Mouse (Mus musculus): Measurements from ENCODE around the gene Cdkn1a. TPM values are rescaled to one million over a fixed set of nuclear protein-coding genes. Genes with fewer than 3 reads are reported as not detected.

Gene Cdkn1a
- polyA plus RNA-seq, 1 experiment from 2014 or later = 10.1 TPM

GRCm38 (mm10) chr17:29123578-29124174 is 32.9 kb downstream of the Cdkn1a start:
- 55% methylated on average over 6 of the region's 6 CpGs for WGBS (ENCODE audit: insufficient replicate concordance)
- DNase-seq = no peak
- Histone ChIP-seq H3K9me3 (replicated peaks) (no peaks in the 10 kb centered on the region), H3K27me3 (no peaks in the 10 kb centered on the region), H3K27ac (no peak overlapping the region), H3K36me3 (no peaks in the 10 kb centered on the region), H3K4me3 (replicated peaks) (no peak overlapping the region), H3K9ac (no peak overlapping the region), H3K4me2 (no peak overlapping the region), H3K4me1 (replicated peaks) (peaks cover 6% of the 10 kb centered on the region)
- ATAC-seq (ENCODE audit: low read depth) = no peak

DNA sequence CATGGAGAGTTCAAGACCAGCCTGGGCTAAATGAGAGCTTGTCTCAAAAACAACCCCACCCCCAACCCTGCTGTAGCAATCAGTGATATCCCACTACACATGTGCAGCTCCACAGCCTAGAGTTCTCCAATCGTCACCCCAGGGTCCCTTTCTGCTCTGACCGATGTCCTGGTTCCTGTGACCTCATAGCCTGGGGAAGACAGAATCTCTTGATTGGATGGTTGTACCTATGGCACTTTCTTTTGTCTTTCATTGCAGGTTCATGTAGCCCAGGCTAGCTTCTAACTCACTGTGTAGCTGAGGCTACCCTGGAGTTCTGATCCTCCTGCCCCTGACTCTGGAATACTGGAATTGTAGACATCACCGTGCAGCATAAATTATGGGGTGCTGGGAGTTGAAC is 35.8 kb downstream of the Cdkn1a start:
- WGBS (ENCODE audit: insufficient replicate concordance) = 74% methylated on average over 3 of the region's 3 CpGs
- Histone ChIP-seq H3K27me3 (no peaks in the 10 kb centered on the region), H3K9me3 (replicated peaks) (no peaks in the 10 kb centered on the region), H3K27ac (no peak overlapping the region), H3K4me2 (no peak overlapping the region), H3K4me3 (replicated peaks) (no peak overlapping the region), H3K4me1 (replicated peaks) (peaks cover 6% of the 10 kb centered on the region), H3K9ac (no peak overlapping the region), H3K36me3 (no peaks in the 10 kb centered on the region)
- DNase-seq (no peak), ATAC-seq (ENCODE audit: low read depth) (no peak)

DNA sequence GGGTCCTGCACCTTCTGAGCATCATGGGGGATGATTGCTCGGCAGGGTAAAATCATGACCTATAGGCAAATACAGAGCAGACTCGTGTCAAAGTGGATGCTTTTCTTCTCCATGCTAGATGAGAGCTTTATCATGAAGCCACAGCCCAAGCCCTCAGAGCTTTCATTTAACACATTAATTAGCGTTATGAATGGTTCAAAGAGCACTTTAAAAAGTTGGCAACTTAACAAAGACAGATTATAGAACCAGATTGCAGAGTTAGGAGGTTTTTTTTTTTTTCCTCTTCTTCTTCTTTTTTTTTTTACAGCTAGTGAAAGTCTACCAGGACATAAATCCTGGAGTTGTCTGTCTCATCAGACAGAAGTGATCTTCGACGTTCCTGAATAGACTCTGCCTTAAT is 38.6 kb downstream of the Cdkn1a start:
- Histone ChIP-seq H3K27me3 (no peaks in the 10 kb centered on the region), H3K9me3 (replicated peaks) (no peaks in the 10 kb centered on the region), H3K36me3 (no peaks in the 10 kb centered on the region), H3K4me3 (replicated peaks) (no peak overlapping the region), H3K4me1 (replicated peaks) (peaks cover 5% of the 10 kb centered on the region; the same call in 1 of the 2 replicates), H3K4me2 (no peak overlapping the region), H3K27ac (no peak overlapping the region), H3K9ac (no peak overlapping the region)
- ATAC-seq (ENCODE audit: low read depth) = no peak
- no peak for DNase-seq
- WGBS (ENCODE audit: insufficient replicate concordance) = 62% methylated on average over 5 of the region's 5 CpGs

DNA sequence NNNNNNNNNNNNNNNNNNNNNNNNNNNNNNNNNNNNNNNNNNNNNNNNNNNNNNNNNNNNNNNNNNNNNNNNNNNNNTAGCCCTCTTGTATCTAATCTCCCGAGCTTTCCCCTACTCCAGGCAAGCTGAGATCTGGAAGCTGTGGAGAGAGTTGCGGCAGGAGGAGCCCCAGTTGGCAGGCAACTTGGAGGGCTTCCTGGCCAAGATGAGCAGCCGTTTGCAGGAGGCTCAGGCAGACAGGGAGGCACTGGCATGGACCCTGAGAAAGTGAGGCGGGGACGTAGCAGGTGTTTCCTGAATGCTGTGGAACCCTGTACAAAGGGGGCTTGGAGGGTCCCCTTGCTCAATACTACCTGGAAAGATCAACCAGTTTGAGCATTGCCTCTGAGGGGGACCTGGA is 44.3 kb downstream of the Cdkn1a start:
- WGBS (ENCODE audit: insufficient replicate concordance) = 58% methylated on average over 5 of the region's 5 CpGs
- Histone ChIP-seq H3K36me3 (no peaks in the 10 kb centered on the region), H3K27me3 (no peaks in the 10 kb centered on the region), H3K27ac (no peak overlapping the region), H3K4me1 (replicated peaks) (peaks cover 6% of the 10 kb centered on the region; the same call in 1 of the 2 replicates), H3K4me3 (replicated peaks) (no peak overlapping the region), H3K9ac (no peak overlapping the region), H3K9me3 (replicated peaks) (no peaks in the 10 kb centered on the region), H3K4me2 (no peak overlapping the region)
- DNase-seq (no peak), ATAC-seq (ENCODE audit: low read depth) (no peak)

DNA sequence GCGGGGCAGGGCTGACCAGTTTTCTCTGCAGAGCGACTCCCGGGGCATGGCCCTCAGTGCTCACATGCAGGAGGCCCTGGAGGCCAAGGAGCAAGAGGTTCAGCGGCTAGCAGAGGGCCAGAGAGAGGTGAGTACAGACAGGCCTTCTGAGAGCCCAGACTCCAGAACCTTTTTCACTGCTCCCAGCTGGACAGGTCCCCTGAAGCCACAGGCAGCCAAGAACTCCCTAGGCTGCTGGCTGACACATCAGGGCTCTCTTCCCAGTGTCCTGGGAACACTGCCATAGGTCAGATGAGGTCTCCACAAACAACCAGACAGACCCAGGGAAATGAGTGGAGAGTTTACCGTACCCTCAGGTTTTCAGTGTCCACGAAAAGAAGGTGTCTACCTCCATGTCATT is 45.5 kb downstream of the Cdkn1a start:
- H3K4me2 ChIP-seq = no peak overlapping the region
- H3K36me3 ChIP-seq = no peaks in the 10 kb centered on the region
- H3K4me3 ChIP-seq (replicated peaks) = no peak overlapping the region
- H3K27me3 ChIP-seq = no peaks in the 10 kb centered on the region
- H3K27ac ChIP-seq = no peak overlapping the region
- no peaks in the 10 kb centered on the region for H3K9me3 ChIP-seq (replicated peaks)
- no peak overlapping the region for H3K9ac ChIP-seq
- 68% methylated on average over 6 of the region's 6 CpGs for WGBS (ENCODE audit: insufficient replicate concordance)
- peaks cover 6% of the 10 kb centered on the region; the same call in 1 of the 2 replicates for H3K4me1 ChIP-seq (replicated peaks)
- DNase-seq = no peak
- ATAC-seq (ENCODE audit: low read depth) = no peak

DNA sequence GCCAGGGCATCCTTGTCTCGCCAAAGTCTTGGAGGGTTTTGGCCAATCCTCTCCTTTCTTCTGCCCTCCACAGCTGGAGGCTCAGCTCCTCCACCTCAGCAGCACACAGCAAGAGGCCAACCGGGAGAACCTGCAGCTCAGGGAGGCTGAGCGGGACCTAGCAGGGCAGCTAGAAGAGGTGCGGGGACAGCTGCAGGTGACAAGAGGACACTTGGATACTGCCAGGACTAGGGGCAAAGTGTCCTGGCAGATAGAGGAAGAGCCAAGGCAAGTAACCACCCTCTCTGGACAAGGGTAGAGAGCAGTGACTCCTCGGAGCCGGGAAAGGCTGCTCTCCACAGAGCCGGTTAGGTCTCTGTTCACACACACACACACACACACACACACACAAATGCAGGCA is 47.1 kb downstream of the Cdkn1a start:
- DNase-seq (no peak), ATAC-seq (ENCODE audit: low read depth) (no peak)
- H3K27ac ChIP-seq = no peak overlapping the region
- H3K4me2 ChIP-seq = no peak overlapping the region
- H3K9me3 ChIP-seq (replicated peaks) = no peaks in the 10 kb centered on the region
- no peak overlapping the region for H3K4me3 ChIP-seq (replicated peaks)
- no peaks in the 10 kb centered on the region for H3K36me3 ChIP-seq
- H3K4me1 ChIP-seq (replicated peaks) = peaks cover 6% of the 10 kb centered on the region; the same call in 1 of the 2 replicates
- no peak overlapping the region for H3K9ac ChIP-seq
- WGBS (ENCODE audit: insufficient replicate concordance) = 78% methylated on average over 7 of the region's 7 CpGs
- H3K27me3 ChIP-seq = no peaks in the 10 kb centered on the region

- Histone ChIP-seq H3K9ac (no peak overlapping the region), H3K27me3 (no peaks in the 10 kb centered on the region), H3K4me3 (replicated peaks) (no peak overlapping the region), H3K36me3 (no peaks in the 10 kb centered on the region), H3K9me3 (replicated peaks) (no peaks in the 10 kb centered on the region), H3K4me1 (replicated peaks) (no peaks in the 10 kb centered on the region), H3K27ac (no peak overlapping the region), H3K4me2 (no peak overlapping the region)
- DNase-seq (no peak), ATAC-seq (ENCODE audit: low read depth) (no peak)
- 65% methylated on average over 3 of the region's 3 CpGs for WGBS (ENCODE audit: insufficient replicate concordance)
These were observed 50.8 kb downstream of the Cdkn1a start for GRCm38 (mm10) chr17:29141577-29141976.

DNA sequence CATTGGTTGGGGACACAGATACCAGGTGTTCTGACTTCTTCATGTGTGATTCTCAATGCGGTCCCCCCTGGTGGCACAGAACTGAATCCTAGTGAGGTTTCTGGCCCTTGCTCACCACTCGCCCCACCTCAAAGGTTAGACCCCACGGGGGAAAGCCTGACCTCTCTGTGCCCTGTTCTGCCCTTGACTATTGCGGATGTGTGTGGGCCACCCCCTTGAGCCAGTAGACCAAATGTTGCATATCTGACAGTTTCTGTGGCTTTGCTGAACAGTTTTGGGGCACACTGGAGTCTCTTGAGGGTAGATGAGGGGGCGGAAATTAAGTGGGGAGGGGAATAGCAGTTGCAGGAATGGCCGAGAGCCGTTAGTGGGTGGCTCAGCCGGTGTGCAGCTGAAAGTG is 52.5 kb downstream of the Cdkn1a start:
- Histone ChIP-seq H3K36me3 (no peaks in the 10 kb centered on the region), H3K9me3 (replicated peaks) (no peaks in the 10 kb centered on the region), H3K4me3 (replicated peaks) (no peak overlapping the region), H3K27ac (no peak overlapping the region), H3K4me1 (replicated peaks) (0 out of 2 replicates have a peak, but pooled peaks cover 4% of the 10 kb centered on the region), H3K27me3 (no peaks in the 10 kb centered on the region), H3K4me2 (no peak overlapping the region), H3K9ac (no peak overlapping the region)
- WGBS (ENCODE audit: insufficient replicate concordance) = 75% methylated on average over 8 of the region's 8 CpGs
- ATAC-seq (ENCODE audit: low read depth) (no peak), DNase-seq (no peak)

DNA sequence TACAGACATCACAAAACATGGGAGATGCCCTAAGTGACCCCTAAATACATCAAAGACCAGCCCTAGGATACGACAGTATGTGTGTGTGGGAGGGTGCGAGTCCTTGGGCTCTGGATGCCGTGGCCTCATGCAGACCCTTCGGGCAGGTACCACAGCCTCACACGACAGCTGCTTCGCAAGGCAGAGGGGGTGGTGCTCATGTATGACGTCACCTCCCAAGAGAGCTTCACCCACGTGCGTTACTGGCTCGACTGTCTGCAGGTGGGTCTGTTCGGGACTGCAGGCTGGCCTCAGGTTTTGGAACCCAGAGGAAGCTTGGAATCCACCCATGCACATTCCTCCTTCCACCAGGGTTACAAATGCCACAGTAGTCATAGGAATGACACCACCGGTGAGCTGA is 54.3 kb downstream of the Cdkn1a start:
- Histone ChIP-seq H3K36me3 (no peaks in the 10 kb centered on the region), H3K27me3 (no peaks in the 10 kb centered on the region), H3K9me3 (replicated peaks) (no peaks in the 10 kb centered on the region), H3K4me1 (replicated peaks) (0 out of 2 replicates have a peak, but pooled peaks cover 4% of the 10 kb centered on the region), H3K27ac (no peak overlapping the region), H3K4me2 (no peak overlapping the region), H3K9ac (no peak overlapping the region), H3K4me3 (replicated peaks) (no peak overlapping the region)
- WGBS (ENCODE audit: insufficient replicate concordance) = 80% methylated on average over 12 of the region's 12 CpGs
- DNase-seq = no peak
- ATAC-seq (ENCODE audit: low read depth) = no peak

DNA sequence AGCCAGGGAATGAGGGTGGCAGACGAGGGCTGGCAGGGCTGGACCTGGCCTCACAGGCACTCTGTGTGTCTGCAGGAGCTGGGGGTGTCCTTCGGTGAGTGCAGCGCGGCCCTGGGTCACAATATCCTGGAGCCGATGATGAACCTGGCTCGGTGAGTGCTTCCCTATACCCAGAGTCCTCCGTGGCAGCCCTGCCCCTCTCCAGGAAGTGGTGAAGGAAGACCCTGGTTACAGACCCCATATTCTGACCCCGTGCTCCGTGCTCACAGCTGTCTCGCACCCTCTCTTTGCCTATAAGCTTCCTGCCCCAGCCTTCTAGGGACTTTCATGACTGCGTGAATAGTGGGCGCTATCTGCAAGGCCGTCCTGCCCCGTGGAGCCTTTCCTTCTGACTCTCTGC is 56.5 kb downstream of the Cdkn1a start:
- no peaks in the 10 kb centered on the region for H3K36me3 ChIP-seq
- H3K9ac ChIP-seq = no peak overlapping the region
- no peak overlapping the region for H3K4me3 ChIP-seq (replicated peaks)
- 60% methylated on average over 14 of the region's 14 CpGs for WGBS (ENCODE audit: insufficient replicate concordance)
- no peak overlapping the region for H3K27ac ChIP-seq
- no peaks in the 10 kb centered on the region for H3K9me3 ChIP-seq (replicated peaks)
- no peaks in the 10 kb centered on the region for H3K27me3 ChIP-seq
- no peak for DNase-seq
- ATAC-seq (ENCODE audit: low read depth) = no peak
- H3K4me2 ChIP-seq = no peak overlapping the region
- 0 out of 2 replicates have a peak, but pooled peaks cover 4% of the 10 kb centered on the region for H3K4me1 ChIP-seq (replicated peaks)

GRCm38 (mm10) chr17:29147773-29148172 is 57.0 kb downstream of the Cdkn1a start:
- 0 out of 2 replicates have a peak, but pooled peaks cover 4% of the 10 kb centered on the region for H3K4me1 ChIP-seq (replicated peaks)
- no peak overlapping the region for H3K4me3 ChIP-seq (replicated peaks)
- no peak overlapping the region for H3K9ac ChIP-seq
- no peaks in the 10 kb centered on the region for H3K27me3 ChIP-seq
- H3K4me2 ChIP-seq = no peak overlapping the region
- DNase-seq (no peak), ATAC-seq (ENCODE audit: low read depth) (no peak)
- H3K27ac ChIP-seq = no peak overlapping the region
- WGBS (ENCODE audit: insufficient replicate concordance) = 73% methylated on average over 6 of the region's 6 CpGs
- H3K9me3 ChIP-seq (replicated peaks) = no peaks in the 10 kb centered on the region
- H3K36me3 ChIP-seq = no peaks in the 10 kb centered on the region

- H3K9me3 ChIP-seq (replicated peaks) = no peaks in the 10 kb centered on the region
- no peak overlapping the region for H3K4me2 ChIP-seq
- no peak for DNase-seq
- H3K27ac ChIP-seq = no peak overlapping the region
- WGBS (ENCODE audit: insufficient replicate concordance) = 69% methylated on average over 7 of the region's 7 CpGs
- no peaks in the 10 kb centered on the region for H3K36me3 ChIP-seq
- H3K27me3 ChIP-seq = no peaks in the 10 kb centered on the region
- ATAC-seq (ENCODE audit: low read depth) = no peak
- H3K4me1 ChIP-seq (replicated peaks) = 0 out of 2 replicates have a peak, but pooled peaks cover 4% of the 10 kb centered on the region
- H3K9ac ChIP-seq = no peak overlapping the region
- H3K4me3 ChIP-seq (replicated peaks) = no peak overlapping the region
These were observed 59.0 kb downstream of the Cdkn1a start for GRCm38 (mm10) chr17:29149766-29150165.
